Mouse (Mus musculus) stomach, postnatal 0 days (tissue): ENCODE data around the gene Dusp18.

ENCODE experiments used
- CTCF ChIP-seq: IDR thresholded peaks from 2 replicates; pipeline ENCODE4 v1.5.1; 2016; ENCODE audit warnings: antibody characterized with exemption, low read depth, mild to moderate bottlenecking, moderate library complexity
- EP300 ChIP-seq: optimal IDR thresholded peaks from 2 replicates; pipeline ENCODE3; 2016; ENCODE audit warnings: antibody characterized with exemption

DNA sequence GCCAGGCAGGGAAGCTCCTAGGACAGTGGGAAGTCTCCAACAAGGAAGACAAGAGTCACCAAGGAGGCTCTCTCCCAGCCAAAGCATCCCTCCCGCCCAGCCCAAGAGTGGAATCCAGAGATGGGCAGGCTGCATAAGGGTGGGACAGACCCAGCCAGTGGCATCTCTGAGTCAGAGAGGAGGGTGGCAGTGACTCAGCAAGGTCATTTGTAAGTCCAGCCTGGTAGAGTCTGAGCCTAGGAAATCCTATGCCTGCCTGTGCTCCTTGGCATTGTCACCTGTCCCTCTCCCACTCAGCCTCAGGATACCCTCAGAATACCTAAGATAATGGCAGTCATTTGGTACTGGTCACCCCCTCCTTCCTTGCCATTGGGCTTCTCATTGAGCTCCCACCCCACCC, 10.4 kb downstream of the Dusp18 start:
- no peak for TF ChIP-seq CTCF
- no peak for TF ChIP-seq EP300
